ENCODE assay signal across 20 mouse cellular contexts in the genomic region with DNA sequence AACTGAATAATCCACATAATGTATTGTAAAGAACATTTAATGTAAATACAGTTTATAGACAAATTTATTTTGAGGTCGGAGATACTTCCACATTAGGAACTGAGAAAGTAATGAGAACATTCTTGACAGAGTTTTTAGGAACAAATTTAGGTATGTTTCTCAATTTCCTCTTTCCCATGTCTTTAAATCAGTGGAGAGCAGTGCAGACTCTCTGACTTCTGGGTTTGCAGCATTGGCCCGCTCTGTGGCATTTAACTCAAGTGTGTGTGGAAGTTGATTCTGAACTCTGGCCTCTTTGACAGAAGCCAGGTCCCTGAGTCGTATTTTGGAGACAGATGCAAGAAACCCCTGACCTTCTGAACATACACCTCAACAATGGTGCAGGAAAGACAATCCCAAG. TPM values are rescaled to one million over a fixed set of nuclear protein-coding genes. Genes with fewer than 3 reads are reported as not detected.
DNase-seq lines count a peak whose midpoint lies in the region; ATAC-seq and TF ChIP-seq lines count a peak whose summit lies in the region.
"Had no signal": no experiment of that assay in that cellular context is flagged by ENCODE, and none has a peak within 500 bp of the region (broad histone marks: within the 10 kb centered on the region; RNA-seq: fewer than 3 reads in every experiment).

Clec4n (plus strand) TSS at position 200 of the 400 bp plus-strand sequence.

- TF ChIP-seq POLR2A in bone marrow macrophage, adult 2 months (IDR thresholded peaks at IDR 0.05; ENCODE audit: borderline replicate concordance, low read depth, low read length) = no peak

- no peak within 1 kb of the TSS for H3K9ac ChIP-seq in liver, embryonic 16.5 days (ENCODE audit: low read depth, low read length)
- no peak within 1 kb of the TSS for H3K9ac ChIP-seq in liver, embryonic 11.5 days (ENCODE audit: low read depth, low read length)
- H3K9ac ChIP-seq: embryonic facial prominence, embryonic 12.5 days; heart, embryonic 15.5 days; kidney, embryonic 15.5 days had no signal

- no peak within 1 kb of the TSS for H3K4me2 ChIP-seq in liver, embryonic 16.5 days (ENCODE audit: low read depth, low read length)
- no peak within 1 kb of the TSS for H3K4me2 ChIP-seq in liver, embryonic 11.5 days
- H3K4me2 ChIP-seq: embryonic facial prominence, embryonic 12.5 days; heart, embryonic 15.5 days; kidney, embryonic 15.5 days had no signal

- H3K27ac ChIP-seq in liver, embryonic 16.5 days (ENCODE audit: low read length) = no peak within 1 kb of the TSS
- H3K27ac ChIP-seq in liver, embryonic 11.5 days (ENCODE audit: low read depth, low read length) = no peak within 1 kb of the TSS
- peak within 1 kb of the TSS; percentile 73 for H3K27ac ChIP-seq in bone marrow macrophage, adult 2 months (ENCODE audit: insufficient read depth, low read depth, low read length)
- H3K27ac ChIP-seq: embryonic facial prominence, embryonic 12.5 days; heart, embryonic 15.5 days; hindbrain, postnatal 0 days; kidney, embryonic 15.5 days had no signal

- DNase-seq in liver, embryonic 11.5 days (ENCODE audit: low spot score) = no peak
- no peak for DNase-seq in T-cell, adult 2 months (ENCODE audit: low spot score)
- no peak for DNase-seq in cerebellum, postnatal 25 days
- DNase-seq: cerebellum, adult 9-10 months; gastrocnemius, postnatal 36 days; heart, postnatal 4 days; kidney, postnatal 4 days; lung, adult 18-20 months; retina, postnatal 1 day had no signal

- no peaks in the 10 kb centered on the region for H3K9me3 ChIP-seq in liver, embryonic 16.5 days (replicated peaks; ENCODE audit: control insufficient read depth, low read length)
- H3K9me3 ChIP-seq in liver, embryonic 11.5 days (ENCODE audit: control insufficient read depth, low read length) = no peaks in the 10 kb centered on the region
- H3K9me3 ChIP-seq: heart, embryonic 15.5 days; kidney, embryonic 15.5 days had no signal

- WGBS in liver, embryonic 16.5 days (ENCODE audit: insufficient replicate concordance) = 42% methylated on average over 3 of the region's 3 CpGs
- WGBS in liver, embryonic 11.5 days = 54% methylated on average over 3 of the region's 3 CpGs

- no peaks in the 10 kb centered on the region for H3K27me3 ChIP-seq in liver, embryonic 16.5 days (ENCODE audit: control insufficient read depth, insufficient read depth, low read depth, low read length)
- H3K27me3 ChIP-seq in liver, embryonic 11.5 days (replicated peaks; ENCODE audit: control insufficient read depth, insufficient read depth, low read length) = no peaks in the 10 kb centered on the region
- H3K27me3 ChIP-seq: embryonic facial prominence, embryonic 12.5 days; heart, embryonic 15.5 days; kidney, embryonic 15.5 days had no signal

- H3K4me3 ChIP-seq in liver, embryonic 16.5 days (ENCODE audit: low read depth, low read length) = no peak within 1 kb of the TSS
- no peak within 1 kb of the TSS for H3K4me3 ChIP-seq in liver, embryonic 11.5 days (ENCODE audit: low read depth, low read length)
- H3K4me3 ChIP-seq in bone marrow macrophage, adult 2 months (ENCODE audit: insufficient read depth, low read length) = peak within 1 kb of the TSS; percentile 7; the same call in 1 of the 2 replicates
- H3K4me3 ChIP-seq: embryonic facial prominence, embryonic 12.5 days; heart, embryonic 15.5 days; kidney, embryonic 15.5 days had no signal

- no peaks in the 10 kb centered on the region for H3K36me3 ChIP-seq in liver, embryonic 16.5 days (ENCODE audit: control insufficient read depth, insufficient read depth)
- no peaks in the 10 kb centered on the region for H3K36me3 ChIP-seq in liver, embryonic 11.5 days (ENCODE audit: control insufficient read depth, insufficient read depth, low read length)
- H3K36me3 ChIP-seq: embryonic facial prominence, embryonic 12.5 days; heart, embryonic 15.5 days; kidney, embryonic 15.5 days had no signal

- H3K4me1 ChIP-seq in liver, embryonic 16.5 days (ENCODE audit: control insufficient read depth, low read depth, low read length) = no peaks in the 10 kb centered on the region
- H3K4me1 ChIP-seq in liver, embryonic 11.5 days (replicated peaks; ENCODE audit: control insufficient read depth, insufficient read depth, low read length) = no peaks in the 10 kb centered on the region
- peaks cover 24% of the 10 kb centered on the region for H3K4me1 ChIP-seq in bone marrow macrophage, adult 2 months (ENCODE audit: control insufficient read depth, insufficient read depth, low read length)
- H3K4me1 ChIP-seq: embryonic facial prominence, embryonic 12.5 days; heart, embryonic 15.5 days; kidney, embryonic 15.5 days had no signal

- ATAC-seq in liver, embryonic 16.5 days (ENCODE audit: low read depth) = no peak
- ATAC-seq in liver, embryonic 11.5 days (replicated peaks; ENCODE audit: low FRiP score) = no peak
- peak; percentile 30; the same call in 1 of the 2 replicates for ATAC-seq in common myeloid progenitor, adult 5-6 weeks (replicated peaks; ENCODE audit: low read depth, poor library complexity, severe bottlenecking)
- peak; percentile 63 for ATAC-seq in megakaryocyte progenitor cell, adult 5-6 weeks (replicated peaks; ENCODE audit: poor library complexity)
- ATAC-seq: forebrain, embryonic 16.5 days; hindbrain, postnatal 0 days; intestine, postnatal 0 days had no signal

- no peak for TF ChIP-seq CTCF in bone marrow macrophage, adult 2 months (IDR thresholded peaks at IDR 0.05; ENCODE audit: low read depth, low read length)

RNA-seq across cellular contexts. Expression of gene Clec4n, which starts in this region (rescaled TPM):
- polyA plus RNA-seq in liver, embryonic 16.5 days (2015; fragmentation: Nextera tagmentation; extraction: Ambion mirVana) = 20.2 and 22.1 TPM in 2 replicates
- 2.6 and 3.1 TPM in 2 replicates for polyA plus RNA-seq in liver, embryonic 11.5 days (2014; fragmentation: Nextera tagmentation; extraction: Ambion mirVana)
- polyA plus RNA-seq in bone marrow macrophage, adult 2 months (2012; ENCODE audit: insufficient read depth, insufficient read length, missing spikeins) = 161 and 162 TPM in 2 replicates
- total RNA-seq in common myeloid progenitor, adult 5-6 weeks (2017) = not detected in 2 replicates
- 0.81 TPM in 1 of 2 replicates, not detected in the other for total RNA-seq in megakaryocyte progenitor cell, adult 5-6 weeks (2015)
- total RNA-seq in megakaryocyte progenitor cell, adult 5-6 weeks (2017) = 0.54 and 1.2 TPM in 2 replicates
- total RNA-seq: gastrocnemius, postnatal 36 days had no signal
- polyA plus RNA-seq: C2C12 had no signal

Comparison
In these comparisons a context has a peak if more than half of its experiments do, and no peak if none do; other contexts are left out.
1. Peak in ATAC-seq in common myeloid progenitor, adult 5-6 weeks; RNA of the gene not detected or under 1 TPM.